Mouse (Mus musculus): Measurements from ENCODE around the gene Kcns1.

The Kcns1 gene

DNA sequence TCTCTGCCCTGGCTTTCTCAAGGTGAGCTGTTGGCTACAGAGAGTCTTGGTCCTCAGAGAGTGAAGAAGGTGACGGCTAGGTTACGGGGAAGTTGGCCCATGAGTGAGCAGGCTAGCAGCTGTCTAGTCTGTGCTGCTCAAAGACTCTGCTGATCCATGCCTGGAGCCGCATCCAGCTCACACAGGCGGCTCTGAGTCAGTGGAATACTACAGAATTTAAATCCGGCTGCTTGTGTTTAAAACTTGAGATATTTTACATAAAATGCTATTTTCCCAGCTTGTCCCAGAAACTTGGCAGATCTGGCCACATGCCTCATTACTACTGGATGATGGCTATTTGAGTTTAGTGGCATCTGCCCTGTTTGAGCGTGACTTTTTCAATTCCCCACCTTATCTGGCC, 51.4 kb downstream of the Kcns1 start:
- DNase-seq: no peak

DNA sequence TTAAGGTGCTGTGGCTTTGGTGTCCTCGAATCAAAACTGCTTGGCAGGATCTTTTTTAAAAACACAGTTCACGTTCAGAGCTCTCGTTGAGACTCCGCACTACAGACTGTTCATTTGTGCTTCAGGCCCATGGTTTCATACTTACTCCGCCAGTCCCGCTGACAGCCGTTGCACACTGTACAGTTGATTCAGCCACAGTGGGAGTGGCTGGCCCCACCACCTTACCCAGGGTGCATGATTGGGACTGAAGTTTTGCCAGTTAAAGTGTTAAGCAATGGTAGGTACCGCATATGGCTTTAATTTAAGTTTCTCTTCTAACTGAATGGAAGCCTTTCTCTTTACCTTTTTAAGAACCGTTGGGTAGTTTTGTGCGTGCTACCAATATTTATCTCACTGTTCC, 55.4 kb downstream of the Kcns1 start:
- no peak for DNase-seq

DNA sequence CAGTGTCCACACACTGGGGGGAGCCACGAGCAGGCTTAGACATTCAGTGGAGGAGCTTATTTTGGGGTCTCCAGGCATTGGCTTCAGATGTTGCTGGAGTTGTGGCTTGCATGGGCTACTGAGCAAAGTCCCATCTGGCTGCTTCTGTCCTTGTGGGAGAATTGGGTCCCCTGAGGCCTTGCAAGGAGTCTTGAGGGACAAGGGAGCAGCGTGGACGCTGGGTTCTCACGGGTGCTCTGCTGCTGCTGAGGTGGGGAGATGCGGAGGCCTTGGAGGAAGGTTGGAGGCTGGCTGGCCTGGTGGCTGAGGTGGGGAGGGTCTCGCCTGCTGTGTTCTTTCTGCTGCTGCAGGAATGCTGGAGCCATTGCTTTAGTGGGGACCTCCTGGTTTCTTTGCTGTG, 56.9 kb downstream of the Kcns1 start:
- no peak for DNase-seq

Measured in lung, postnatal 4 days (tissue).